Mouse (Mus musculus): ENCODE results near the gene S100a16.

Gene S100a16

DNA sequence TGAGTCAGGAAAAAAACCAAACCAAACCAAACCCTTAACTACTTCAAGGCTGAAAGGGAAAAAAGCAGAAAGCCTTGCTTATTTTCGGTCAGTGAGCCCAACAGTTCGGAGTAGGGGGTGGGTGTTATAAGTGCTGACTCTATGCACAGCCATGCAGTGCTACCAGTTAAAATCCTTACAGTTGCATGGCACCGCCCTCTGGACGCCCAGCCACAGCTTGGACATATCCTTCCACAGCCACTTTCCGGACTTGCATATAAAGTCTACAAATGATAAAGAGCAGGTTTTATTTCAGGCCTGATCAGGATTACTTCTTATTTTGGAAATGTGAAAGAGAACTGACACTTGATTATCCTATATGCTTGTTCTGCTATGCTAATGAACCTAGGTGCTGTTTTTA is 31.8 kb upstream of the S100a16 start:
- peaks cover 52% of the 10 kb centered on the region for H3K4me1 ChIP-seq (replicated peaks; ENCODE audit: low read depth, low read length)
- H3K36me3 ChIP-seq (ENCODE audit: insufficient read depth, low read length) = peaks cover 80% of the 10 kb centered on the region
- TF ChIP-seq NANOG (IDR thresholded peaks at IDR 0.05; ENCODE audit: borderline replicate concordance, low read length) (no peak), CTCF (conservative IDR thresholded peaks at IDR 0.05; ENCODE audit: low read length) (no peak), POU5F1 (IDR thresholded peaks at IDR 0.05; ENCODE audit: borderline replicate concordance, low read length) (no peak)
- no peak overlapping the region for H3K4me3 ChIP-seq (replicated peaks; ENCODE audit: low read length)
- no peaks in the 10 kb centered on the region for H3K27me3 ChIP-seq (ENCODE audit: insufficient read depth, low read length)
- no peaks in the 10 kb centered on the region for H3K9me3 ChIP-seq (ENCODE audit: low read length)

DNA sequence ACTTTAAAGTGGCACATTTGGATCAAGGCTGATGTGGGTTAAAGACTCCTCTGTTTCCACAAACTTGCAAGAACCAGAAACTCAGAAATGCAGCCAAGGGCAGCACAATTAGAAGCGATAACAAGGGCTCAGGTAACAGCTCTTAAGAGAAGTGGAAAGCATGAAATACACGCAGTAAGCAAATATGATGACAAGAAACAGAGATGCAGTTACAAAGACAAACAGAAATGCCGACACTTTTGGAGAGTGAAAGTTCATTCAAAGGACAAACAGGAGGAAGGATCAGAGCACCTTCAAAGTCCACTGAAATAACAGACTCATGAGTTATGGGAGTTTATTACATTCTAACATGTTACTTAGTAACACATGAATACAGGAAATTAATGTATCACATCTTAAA is 30.7 kb upstream of the S100a16 start:
- Histone ChIP-seq H3K36me3 (ENCODE audit: insufficient read depth, low read length) (peaks cover 77% of the 10 kb centered on the region), H3K4me1 (replicated peaks; ENCODE audit: low read depth, low read length) (peaks cover 52% of the 10 kb centered on the region), H3K4me3 (replicated peaks; ENCODE audit: low read length) (no peak overlapping the region), H3K27me3 (ENCODE audit: insufficient read depth, low read length) (no peaks in the 10 kb centered on the region), H3K9me3 (ENCODE audit: low read length) (no peaks in the 10 kb centered on the region)
- TF ChIP-seq NANOG (IDR thresholded peaks at IDR 0.05; ENCODE audit: borderline replicate concordance, low read length) = no peak
- TF ChIP-seq POU5F1 (IDR thresholded peaks at IDR 0.05; ENCODE audit: borderline replicate concordance, low read length) = no peak
- TF ChIP-seq CTCF (conservative IDR thresholded peaks at IDR 0.05; ENCODE audit: low read length) = no peak

DNA sequence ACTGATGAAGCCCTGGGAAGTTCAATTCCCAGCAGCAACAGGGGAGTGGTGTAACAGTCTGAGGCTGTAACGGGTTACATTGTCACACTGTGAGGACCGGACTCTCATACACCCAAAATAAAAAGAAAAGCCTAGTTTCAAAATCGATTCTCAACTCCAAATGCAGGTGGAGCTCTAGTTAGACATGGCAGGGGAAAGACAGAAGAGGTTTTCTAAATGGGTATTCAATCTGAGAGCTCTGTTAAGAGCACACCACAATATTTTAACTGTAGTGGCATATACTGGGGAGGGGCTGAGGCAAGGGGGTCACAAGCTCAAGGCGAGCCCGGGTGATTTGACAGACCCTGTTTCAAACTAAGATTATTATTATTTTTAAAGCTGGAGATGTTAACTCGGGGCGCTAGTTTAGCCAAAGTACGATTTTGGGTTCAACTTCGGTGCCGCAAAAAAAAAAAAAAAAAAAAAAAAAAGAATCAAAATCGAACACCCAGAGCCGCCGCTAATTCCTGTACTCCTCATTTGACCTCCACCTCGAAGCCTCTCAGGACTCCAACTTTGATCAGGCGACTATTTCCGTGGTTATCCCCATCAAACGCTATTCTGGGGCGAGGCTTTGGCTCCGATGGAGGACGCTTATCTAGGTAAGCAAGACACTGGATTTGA is 28.6 kb upstream of the S100a16 start:
- Histone ChIP-seq H3K4me3 (replicated peaks; ENCODE audit: low read length) (peak overlapping the region; percentile 93), H3K4me1 (replicated peaks; ENCODE audit: low read depth, low read length) (peaks cover 52% of the 10 kb centered on the region), H3K27me3 (ENCODE audit: insufficient read depth, low read length) (peaks cover 13% of the 10 kb centered on the region), H3K9me3 (ENCODE audit: low read length) (no peaks in the 10 kb centered on the region), H3K36me3 (ENCODE audit: insufficient read depth, low read length) (peaks cover 56% of the 10 kb centered on the region)
- TF ChIP-seq CTCF (conservative IDR thresholded peaks at IDR 0.05; ENCODE audit: low read length) = no peak
- TF ChIP-seq POU5F1 (IDR thresholded peaks at IDR 0.05; ENCODE audit: borderline replicate concordance, low read length) = no peak

DNA sequence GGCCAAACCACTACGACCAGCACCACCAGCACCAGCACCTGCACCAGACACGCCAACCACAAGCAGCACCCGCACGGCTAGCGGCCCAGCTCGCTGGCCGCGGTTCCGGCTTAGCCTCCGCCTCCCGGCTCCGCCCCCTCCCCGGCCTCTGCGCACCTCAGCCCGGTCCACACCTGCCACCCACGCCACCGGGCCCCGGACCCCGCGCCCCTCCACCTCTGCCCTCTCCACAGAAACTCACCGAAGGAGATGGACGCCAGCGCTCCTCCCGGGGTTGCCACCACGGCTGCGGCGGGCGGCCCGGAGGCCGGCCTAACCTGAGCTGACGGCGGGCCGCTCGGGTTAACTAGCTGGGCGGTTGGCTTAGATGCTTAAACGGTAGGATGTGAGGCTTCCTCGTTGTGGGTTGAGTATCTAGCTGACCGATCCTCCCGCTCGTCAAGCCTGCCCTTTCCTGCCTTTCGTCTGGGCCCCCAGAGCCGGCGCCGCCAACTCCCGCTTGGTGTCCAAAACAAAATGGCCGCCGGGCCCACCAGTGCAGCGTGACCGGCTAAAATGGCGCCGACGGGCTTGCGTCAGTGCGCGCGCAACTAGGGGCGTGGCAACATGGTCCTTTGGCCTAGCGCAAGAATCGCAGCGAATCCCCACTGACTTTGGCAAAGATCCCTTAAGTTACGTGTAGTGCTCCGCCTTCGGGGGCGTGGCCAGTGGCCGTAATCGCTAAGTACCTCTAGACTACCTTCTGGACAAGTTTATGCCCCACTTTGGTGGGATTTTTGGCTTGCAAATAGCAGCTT is 27.9 kb upstream of the S100a16 start, which contains the start of gene Chtop:
Chtop (minus strand) TSS at position 549 of the 797 bp plus-strand sequence.
- no peak for TF ChIP-seq CTCF (conservative IDR thresholded peaks at IDR 0.05; ENCODE audit: low read length)
- TF ChIP-seq NANOG (IDR thresholded peaks at IDR 0.05; ENCODE audit: borderline replicate concordance, low read length) = no peak
- TF ChIP-seq POU5F1 (IDR thresholded peaks at IDR 0.05; ENCODE audit: borderline replicate concordance, low read length) = no peak
- Histone ChIP-seq H3K4me1 (replicated peaks; ENCODE audit: low read depth, low read length) (peaks cover 60% of the 10 kb centered on the region), H3K27me3 (ENCODE audit: insufficient read depth, low read length) (peaks cover 20% of the 10 kb centered on the region), H3K9me3 (ENCODE audit: low read length) (no peaks in the 10 kb centered on the region), H3K4me3 (replicated peaks; ENCODE audit: low read length) (peak within 1 kb of the TSS; percentile 93), H3K36me3 (ENCODE audit: insufficient read depth, low read length) (peaks cover 49% of the 10 kb centered on the region)

DNA sequence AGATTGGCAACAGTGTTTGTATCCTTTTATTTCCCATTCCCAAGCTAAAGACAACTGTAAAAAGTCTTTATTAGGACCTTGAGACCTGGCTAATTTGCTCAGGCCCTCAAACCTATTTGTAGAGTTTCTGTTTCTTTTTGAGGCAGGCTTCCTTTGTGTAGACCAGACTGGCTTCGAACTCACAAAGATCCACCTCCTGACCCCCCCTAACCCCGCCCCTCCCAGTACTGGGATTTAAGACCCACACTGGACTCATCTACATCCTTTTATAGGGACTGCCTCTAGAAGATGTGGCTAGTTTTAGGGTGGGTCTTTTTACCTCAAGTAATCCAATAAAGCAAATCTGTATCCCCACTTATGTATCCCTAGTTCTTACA is 27.3 kb upstream of the S100a16 start:
- peaks cover 26% of the 10 kb centered on the region for H3K27me3 ChIP-seq (ENCODE audit: insufficient read depth, low read length)
- peaks cover 43% of the 10 kb centered on the region for H3K36me3 ChIP-seq (ENCODE audit: insufficient read depth, low read length)
- TF ChIP-seq POU5F1 (IDR thresholded peaks at IDR 0.05; ENCODE audit: borderline replicate concordance, low read length) (no peak), NANOG (IDR thresholded peaks at IDR 0.05; ENCODE audit: borderline replicate concordance, low read length) (no peak), CTCF (conservative IDR thresholded peaks at IDR 0.05; ENCODE audit: low read length) (no peak)
- H3K9me3 ChIP-seq (ENCODE audit: low read length) = no peaks in the 10 kb centered on the region
- peaks cover 65% of the 10 kb centered on the region for H3K4me1 ChIP-seq (replicated peaks; ENCODE audit: low read depth, low read length)
- peak overlapping the region; percentile 93 for H3K4me3 ChIP-seq (replicated peaks; ENCODE audit: low read length)

DNA sequence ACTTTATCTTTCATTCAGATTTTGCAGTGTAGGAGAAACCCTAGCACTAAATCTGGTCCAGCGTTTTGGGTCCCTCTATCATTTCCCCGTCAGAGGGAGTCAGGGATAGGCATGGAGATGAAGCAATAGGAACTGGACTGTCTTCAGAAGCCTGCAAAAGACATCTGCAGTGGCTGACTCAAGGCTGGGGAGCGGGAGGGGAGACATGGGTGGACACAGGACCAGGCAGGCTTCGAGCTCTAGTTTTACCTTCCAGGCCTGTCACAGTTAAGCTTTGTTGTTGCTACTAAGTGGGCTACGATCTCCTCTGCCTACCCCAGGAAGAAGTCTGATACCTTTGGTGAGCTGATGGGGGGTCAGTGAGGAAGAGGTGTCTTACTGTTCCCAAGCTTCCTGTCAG is 24.8 kb upstream of the S100a16 start:
- TF ChIP-seq POU5F1 (IDR thresholded peaks at IDR 0.05; ENCODE audit: borderline replicate concordance, low read length) (no peak), NANOG (IDR thresholded peaks at IDR 0.05; ENCODE audit: borderline replicate concordance, low read length) (no peak), CTCF (conservative IDR thresholded peaks at IDR 0.05; ENCODE audit: low read length) (no peak)
- Histone ChIP-seq H3K36me3 (ENCODE audit: insufficient read depth, low read length) (peaks cover 18% of the 10 kb centered on the region), H3K9me3 (ENCODE audit: low read length) (no peaks in the 10 kb centered on the region), H3K4me1 (replicated peaks; ENCODE audit: low read depth, low read length) (peaks cover 60% of the 10 kb centered on the region), H3K4me3 (replicated peaks; ENCODE audit: low read length) (no peak overlapping the region), H3K27me3 (ENCODE audit: insufficient read depth, low read length) (peaks cover 38% of the 10 kb centered on the region)

DNA sequence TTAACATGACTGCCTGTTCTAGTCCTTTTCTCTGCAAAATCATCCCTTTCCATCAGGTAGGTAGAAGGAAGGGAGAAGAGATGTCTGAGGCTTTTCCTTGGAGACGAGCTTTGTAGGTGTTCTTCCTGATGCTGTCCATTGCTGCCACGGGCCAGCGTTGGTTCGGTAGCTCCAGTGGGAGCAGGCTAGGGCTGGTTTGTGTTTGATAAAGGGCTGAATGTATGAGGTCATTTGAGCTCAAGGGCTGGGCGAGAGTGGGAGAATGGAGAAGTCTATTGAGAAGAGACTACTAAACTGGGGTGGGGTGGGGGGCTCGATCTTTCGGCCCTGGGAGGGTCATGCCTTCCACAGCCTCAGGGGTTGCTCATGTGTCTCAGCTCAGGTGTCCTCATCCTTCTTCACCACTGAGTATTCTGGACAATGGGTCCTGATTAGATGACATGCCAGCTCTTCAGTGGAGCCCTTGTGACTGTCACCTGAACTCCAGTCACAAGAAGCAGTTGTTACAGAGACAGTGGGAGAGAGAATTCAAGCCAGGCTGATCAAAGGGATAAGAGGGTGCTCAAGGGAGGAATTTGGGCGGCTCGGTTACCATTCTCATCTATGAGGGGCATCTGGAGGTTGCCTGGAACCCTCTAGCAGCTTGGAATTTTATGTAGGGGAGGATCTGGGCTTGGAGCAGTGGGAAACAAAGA is 24.0 kb upstream of the S100a16 start:
- H3K4me3 ChIP-seq (replicated peaks; ENCODE audit: low read length) = peak overlapping the region; percentile 73
- H3K27me3 ChIP-seq (ENCODE audit: insufficient read depth, low read length) = peaks cover 38% of the 10 kb centered on the region
- TF ChIP-seq NANOG (IDR thresholded peaks at IDR 0.05; ENCODE audit: borderline replicate concordance, low read length) = peak; percentile 46; the same call in 1 of the 2 replicates
- no peak for TF ChIP-seq POU5F1 (IDR thresholded peaks at IDR 0.05; ENCODE audit: borderline replicate concordance, low read length)
- H3K4me1 ChIP-seq (replicated peaks; ENCODE audit: low read depth, low read length) = peaks cover 60% of the 10 kb centered on the region
- no peaks in the 10 kb centered on the region for H3K9me3 ChIP-seq (ENCODE audit: low read length)
- peaks cover 9% of the 10 kb centered on the region; the same call in 1 of the 2 replicates for H3K36me3 ChIP-seq (ENCODE audit: insufficient read depth, low read length)
